Mouse (Mus musculus) spleen, adult 2 months (tissue): Measurements from ENCODE around the gene Comt. TPM values are rescaled to one million over a fixed set of nuclear protein-coding genes. Genes with fewer than 3 reads are reported as not detected.

Source experiments
- DNase-seq, 2 experiments: peaks; one replicate each; pipeline versions ENCODE4 v3.0.0 to v3.0.0-alpha.2; 2012 to 2021; ENCODE audit warnings: low spot score in 2 of 2, low read depth in 1 of 2
- H3K27ac ChIP-seq: fragments of 200-500 bp; 2 replicates; pipeline ENCODE4 v1.5.1; 2012; ENCODE audit warnings: low read length, inconsistent platforms; ENCODE audit not compliant: insufficient read depth
- H3K27me3 ChIP-seq: fragments of 200-500 bp; 2 replicates; pipeline ENCODE4 v1.6.1; 2012; ENCODE audit warnings: mild to moderate bottlenecking, moderate library complexity, low read length, inconsistent platforms; ENCODE audit not compliant: control insufficient read depth, insufficient read depth
- H3K36me3 ChIP-seq: fragments of 200-500 bp; 2 replicates; pipeline ENCODE4 v1.6.1; 2012; ENCODE audit warnings: mild to moderate bottlenecking, low read length, inconsistent platforms; ENCODE audit not compliant: control insufficient read depth, insufficient read depth
- H3K4me1 ChIP-seq: fragments of 200-500 bp; 2 replicates; pipeline ENCODE4 v1.6.1; 2011; ENCODE audit warnings: inconsistent platforms; ENCODE audit not compliant: control insufficient read depth, insufficient read depth, insufficient read length
- H3K4me3 ChIP-seq: fragments of 200-500 bp; 2 replicates; pipeline ENCODE4 v1.5.1; 2011; ENCODE audit warnings: mild to moderate bottlenecking, inconsistent platforms; ENCODE audit not compliant: insufficient read depth, insufficient read length; ENCODE audit errors: extremely low read depth
- CTCF ChIP-seq: fragments of 200-500 bp; IDR thresholded peaks from 2 replicates; pipeline ENCODE4 v1.5.1; 2011; ENCODE audit warnings: mild to moderate bottlenecking, inconsistent platforms; ENCODE audit not compliant: insufficient read depth, insufficient read length, insufficient replicate concordance; ENCODE audit errors: extremely low read depth
- POLR2A ChIP-seq: fragments of 200-500 bp; IDR thresholded peaks from 2 replicates; pipeline ENCODE4 v1.6.1; 2011; ENCODE audit warnings: low read depth, low read length, inconsistent platforms
- WGBS: fragments of 180-500 bp; shearing (Covaris S2); methylation state at CpG from one replicate; pipeline ENCODE4 v1.1.7; 2018; 5-methylcytosine and 5-hydroxymethylcytosine counted together
- polyA plus RNA-seq: library from polyadenylated mRNA; depleted of rRNA; stranded (reverse); fragments of >200 nt; gene quantifications from 2 replicates; pipeline ENCODE4 v1.2.3, GENCODE M21; 2012

Comt gene
- polyA plus RNA-seq, 1 experiment = 64.7 TPM

GRCm38 (mm10) chr16:18394777-18395619 lies 31.7 kb downstream of the Comt start:
- H3K27ac ChIP-seq = 0 out of 2 replicates have a peak overlapping the region, but pooled peaks have one; percentile 4
- no peak overlapping the region for H3K4me3 ChIP-seq
- no peak for DNase-seq
- peaks cover 4% of the 10 kb centered on the region for H3K36me3 ChIP-seq
- 85% methylated on average over 11 of the region's 11 CpGs for WGBS
- no peaks in the 10 kb centered on the region for H3K27me3 ChIP-seq
- no peak for TF ChIP-seq CTCF
- no peak for TF ChIP-seq POLR2A
- peaks cover 7% of the 10 kb centered on the region for H3K4me1 ChIP-seq

GRCm38 (mm10) chr16:18394056-18394455 lies 32.6 kb downstream of the Comt start:
- WGBS = 78% methylated on average over 3 of the region's 3 CpGs
- Histone ChIP-seq H3K36me3 (peaks cover 4% of the 10 kb centered on the region), H3K27me3 (no peaks in the 10 kb centered on the region), H3K27ac (no peak overlapping the region), H3K4me1 (peaks cover 10% of the 10 kb centered on the region), H3K4me3 (peak overlapping the region; percentile 1; the same call in 1 of the 2 replicates)
- DNase-seq = no peak
- TF ChIP-seq CTCF = no peak

GRCm38 (mm10) chr16:18393595-18393994 lies 33.1 kb downstream of the Comt start:
- WGBS = 46% methylated on average over 5 of the region's 5 CpGs
- H3K4me1 ChIP-seq = peaks cover 14% of the 10 kb centered on the region
- peaks cover 4% of the 10 kb centered on the region for H3K36me3 ChIP-seq
- TF ChIP-seq POLR2A = no peak
- TF ChIP-seq CTCF = no peak
- H3K4me3 ChIP-seq = peak overlapping the region; percentile 77; the same call in 1 of the 2 replicates
- no peaks in the 10 kb centered on the region for H3K27me3 ChIP-seq
- no peak overlapping the region for H3K27ac ChIP-seq
- DNase-seq = no peak

GRCm38 (mm10) chr16:18392469-18393426 lies 33.9 kb downstream of the Comt start:
- Histone ChIP-seq H3K4me1 (peaks cover 20% of the 10 kb centered on the region), H3K36me3 (peaks cover 2% of the 10 kb centered on the region; the same call in 1 of the 2 replicates), H3K27me3 (no peaks in the 10 kb centered on the region), H3K27ac (peak overlapping the region; percentile 32; the same call in 1 of the 2 replicates), H3K4me3 (peak overlapping the region; percentile 77)
- DNase-seq = peak; percentile 40 to 84
- TF ChIP-seq POLR2A = peak; percentile 33; the same call in 1 of the 2 replicates
- TF ChIP-seq CTCF = peak; percentile 48; the same call in 1 of the 2 replicates
- 1% methylated on average over 63 of the region's 63 CpGs for WGBS

GRCm38 (mm10) chr16:18391728-18392127 lies 34.9 kb downstream of the Comt start:
- Histone ChIP-seq H3K27ac (no peak overlapping the region), H3K27me3 (no peaks in the 10 kb centered on the region), H3K36me3 (no peaks in the 10 kb centered on the region), H3K4me3 (no peak overlapping the region), H3K4me1 (peaks cover 20% of the 10 kb centered on the region)
- TF ChIP-seq POLR2A = no peak
- no peak for TF ChIP-seq CTCF
- no peak for DNase-seq
- WGBS = 88% methylated on average over 3 of the region's 3 CpGs

GRCm38 (mm10) chr16:18391127-18391526 lies 35.5 kb downstream of the Comt start:
- no peak overlapping the region for H3K27ac ChIP-seq
- H3K27me3 ChIP-seq = no peaks in the 10 kb centered on the region
- H3K4me1 ChIP-seq = peaks cover 20% of the 10 kb centered on the region
- H3K36me3 ChIP-seq = no peaks in the 10 kb centered on the region
- TF ChIP-seq POLR2A (no peak), CTCF (no peak)
- no peak for DNase-seq
- no peak overlapping the region for H3K4me3 ChIP-seq
- 94% methylated on average over 3 of the region's 3 CpGs for WGBS
